Mouse (Mus musculus) liver (tissue): ENCODE data around the gene Wdr11.
A peak's percentile ranks its signal among the peaks of the same experiment; 100 is the strongest.

Experiments used
- DNase-seq: peaks from one replicate; pipeline ENCODE4 v3.0.0-alpha.2; 2020; ENCODE audit warnings: mixed read lengths

Wdr11 gene

GRCm38 (mm10) chr7:129591371-129592131 is at the start of gene Wdr11:
TSS of gene Wdr11 (plus strand) at chr7:129591863.
- peak; percentile 75 for DNase-seq

- DNase-seq: no peak
Measured at GRCm38 (mm10) chr7:129567541-129567940, 24.1 kb upstream of the Wdr11 start.

GRCm38 (mm10) chr7:129568338-129568737 is 23.3 kb upstream of the Wdr11 start:
- DNase-seq: no peak

- no peak for DNase-seq
Measured at GRCm38 (mm10) chr7:129574471-129574870, 17.2 kb upstream of the Wdr11 start.

- no peak for DNase-seq
Measured at GRCm38 (mm10) chr7:129575110-129575784, 16.4 kb upstream of the Wdr11 start.

GRCm38 (mm10) chr7:129592132-129592745 is 576 bp downstream of the Wdr11 start:
- DNase-seq: peak; percentile 4

- DNase-seq: no peak
Measured at GRCm38 (mm10) chr7:129597186-129597585, 5.5 kb downstream of the Wdr11 start.

- DNase-seq: no peak
Measured at GRCm38 (mm10) chr7:129606291-129606690, 14.6 kb downstream of the Wdr11 start.

- DNase-seq: no peak
Measured at GRCm38 (mm10) chr7:129621141-129621540, 29.5 kb downstream of the Wdr11 start.

- DNase-seq: no peak
Measured at GRCm38 (mm10) chr7:129630351-129630750, 38.7 kb downstream of the Wdr11 start.

- no peak for DNase-seq
Measured at GRCm38 (mm10) chr7:129631453-129631852, 39.8 kb downstream of the Wdr11 start.

- no peak for DNase-seq
Measured at GRCm38 (mm10) chr7:129635898-129636640, 44.4 kb downstream of the Wdr11 start.

GRCm38 (mm10) chr7:129636992-129637391 is 45.3 kb downstream of the Wdr11 start:
- no peak for DNase-seq

GRCm38 (mm10) chr7:129637906-129638475 is 46.3 kb downstream of the Wdr11 start:
- DNase-seq: no peak

GRCm38 (mm10) chr7:129639006-129639405 is 47.3 kb downstream of the Wdr11 start:
- DNase-seq: no peak

- no peak for DNase-seq
Measured at GRCm38 (mm10) chr7:129639833-129640232, 48.2 kb downstream of the Wdr11 start.

- DNase-seq: no peak
Measured at GRCm38 (mm10) chr7:129643290-129643689, 51.6 kb downstream of the Wdr11 start.

GRCm38 (mm10) chr7:129647798-129648197 is 56.1 kb downstream of the Wdr11 start:
- peak; percentile 56 for DNase-seq

GRCm38 (mm10) chr7:129648938-129649337 is 57.3 kb downstream of the Wdr11 start:
- peak; percentile 80 for DNase-seq

GRCm38 (mm10) chr7:129650717-129651116 is 59.1 kb downstream of the Wdr11 start:
- DNase-seq: no peak

- DNase-seq: no peak
Measured at GRCm38 (mm10) chr7:129651781-129652180, 60.1 kb downstream of the Wdr11 start.

GRCm38 (mm10) chr7:129652901-129653460 is 61.3 kb downstream of the Wdr11 start:
- DNase-seq: no peak
